Mouse (Mus musculus) megakaryocyte, embryonic 14.5 days (primary cell): ENCODE measurements around the gene Commd1. TPM values are rescaled to one million over a fixed set of nuclear protein-coding genes. Genes with fewer than 3 reads are reported as not detected.

Source experiments
- H3K27me3 ChIP-seq: replicated peaks from 2 replicates; pipeline ENCODE3; 2012; ENCODE audit warnings: inconsistent platforms
- H3K36me3 ChIP-seq: replicated peaks from 2 replicates; pipeline ENCODE3; 2012; ENCODE audit warnings: low read length, inconsistent platforms, mixed read lengths
- H3K4me1 ChIP-seq: 2 replicates; pipeline ENCODE4 v1.6.1; 2012; ENCODE audit warnings: inconsistent platforms
- H3K4me3 ChIP-seq: replicated peaks from 2 replicates; pipeline ENCODE3; 2012; ENCODE audit warnings: moderate library complexity, mild to moderate bottlenecking, inconsistent platforms
- H3K9me3 ChIP-seq: 2 replicates; pipeline ENCODE4 v1.6.1; 2012; ENCODE audit warnings: inconsistent platforms
- FLI1 ChIP-seq: IDR thresholded peaks from 2 replicates; pipeline ENCODE4 v1.6.1; 2012; ENCODE audit warnings: low read length, inconsistent platforms, mixed read lengths
- GATA1 ChIP-seq: IDR thresholded peaks from 3 replicates; pipeline ENCODE4 v1.6.1; 2012; ENCODE audit warnings: mixed read lengths, low read length, inconsistent platforms, borderline replicate concordance
- polyA plus RNA-seq: library from polyadenylated mRNA; stranded (reverse); fragments of >175 nt; gene quantifications from 2 replicates; pipeline ENCODE4 v1.2.3, GENCODE M21; 2012; ENCODE audit warnings: low replicate concordance; ENCODE audit not compliant: insufficient read depth

Commd1 gene
- polyA plus RNA-seq: 30.3 and 45.3 TPM in 2 replicates

- no peak for TF ChIP-seq FLI1
- no peak for TF ChIP-seq GATA1
- H3K9me3 ChIP-seq: no peaks in the 10 kb centered on the region
- H3K4me3 ChIP-seq: peak within 1 kb of the TSS; percentile 97
- H3K4me1 ChIP-seq: peaks cover 52% of the 10 kb centered on the region
- H3K36me3 ChIP-seq: peaks cover 30% of the 10 kb centered on the region
- H3K27me3 ChIP-seq: no peaks in the 10 kb centered on the region
These were observed at the start of gene Commd1, which contains the start of gene Gm28048 for GRCm38 (mm10) chr11:22981984-22982757. Commd1 (minus strand) TSS chr11:22982382. Gm28048 (minus strand) TSS chr11:22982090.

- Histone ChIP-seq H3K4me1 (no peaks in the 10 kb centered on the region), H3K4me3 (no peak overlapping the region), H3K27me3 (no peaks in the 10 kb centered on the region), H3K9me3 (no peaks in the 10 kb centered on the region), H3K36me3 (no peaks in the 10 kb centered on the region)
- TF ChIP-seq GATA1 (no peak), FLI1 (no peak)
These were observed 47.2 kb upstream of the Commd1 start for GRCm38 (mm10) chr11:23029399-23029798.

- H3K4me1 ChIP-seq: no peaks in the 10 kb centered on the region
- no peaks in the 10 kb centered on the region for H3K9me3 ChIP-seq
- H3K4me3 ChIP-seq: no peak overlapping the region
- H3K27me3 ChIP-seq: no peaks in the 10 kb centered on the region
- TF ChIP-seq FLI1 (no peak), GATA1 (no peak)
- H3K36me3 ChIP-seq: no peaks in the 10 kb centered on the region
These were observed 46.8 kb upstream of the Commd1 start for GRCm38 (mm10) chr11:23028957-23029356.

GRCm38 (mm10) chr11:23024169-23024568, 42.0 kb upstream of the Commd1 start:
- Histone ChIP-seq H3K9me3 (no peaks in the 10 kb centered on the region), H3K36me3 (no peaks in the 10 kb centered on the region), H3K4me3 (no peak overlapping the region), H3K27me3 (no peaks in the 10 kb centered on the region), H3K4me1 (no peaks in the 10 kb centered on the region)
- TF ChIP-seq GATA1: no peak
- TF ChIP-seq FLI1: no peak

GRCm38 (mm10) chr11:23023155-23023554, 41.0 kb upstream of the Commd1 start:
- Histone ChIP-seq H3K9me3 (peaks cover 6% of the 10 kb centered on the region), H3K4me1 (no peaks in the 10 kb centered on the region), H3K27me3 (no peaks in the 10 kb centered on the region), H3K36me3 (no peaks in the 10 kb centered on the region), H3K4me3 (no peak overlapping the region)
- TF ChIP-seq FLI1 (no peak), GATA1 (no peak)

- no peaks in the 10 kb centered on the region for H3K27me3 ChIP-seq
- H3K9me3 ChIP-seq: peaks cover 6% of the 10 kb centered on the region
- TF ChIP-seq GATA1: no peak
- no peaks in the 10 kb centered on the region for H3K4me1 ChIP-seq
- H3K36me3 ChIP-seq: no peaks in the 10 kb centered on the region
- H3K4me3 ChIP-seq: no peak overlapping the region
These were observed 38.7 kb upstream of the Commd1 start for GRCm38 (mm10) chr11:23020841-23021240.

GRCm38 (mm10) chr11:23020116-23020770, 38.1 kb upstream of the Commd1 start:
- Histone ChIP-seq H3K27me3 (peaks cover 1% of the 10 kb centered on the region), H3K9me3 (peaks cover 6% of the 10 kb centered on the region), H3K36me3 (no peaks in the 10 kb centered on the region), H3K4me3 (no peak overlapping the region), H3K4me1 (no peaks in the 10 kb centered on the region)
- TF ChIP-seq FLI1 (no peak), GATA1 (no peak)

GRCm38 (mm10) chr11:23017943-23018342, 35.8 kb upstream of the Commd1 start:
- TF ChIP-seq FLI1: no peak
- no peak for TF ChIP-seq GATA1
- H3K4me3 ChIP-seq: no peak overlapping the region
- H3K9me3 ChIP-seq: peaks cover 6% of the 10 kb centered on the region
- H3K4me1 ChIP-seq: no peaks in the 10 kb centered on the region
- no peaks in the 10 kb centered on the region for H3K36me3 ChIP-seq
- H3K27me3 ChIP-seq: peaks cover 1% of the 10 kb centered on the region

- Histone ChIP-seq H3K4me3 (no peak overlapping the region), H3K4me1 (no peaks in the 10 kb centered on the region), H3K9me3 (peaks cover 6% of the 10 kb centered on the region), H3K36me3 (no peaks in the 10 kb centered on the region), H3K27me3 (peaks cover 4% of the 10 kb centered on the region)
- TF ChIP-seq FLI1 (no peak), GATA1 (no peak)
These were observed 32.8 kb upstream of the Commd1 start for GRCm38 (mm10) chr11:23014996-23015395.
